Mouse (Mus musculus): Measurements from ENCODE around the gene Rassf5. TPM values are rescaled to one million over a fixed set of nuclear protein-coding genes. Genes with fewer than 3 reads are reported as not detected.

Gene Rassf5
- total RNA-seq, 2 experiments from 2014 or later = 20.4 to 22.8 TPM

- DNase-seq (ENCODE audit: low spot score in 2 of 2) = no peak
Observed at GRCm38 (mm10) chr1:131139102-131140095, 105.7 kb downstream of the Rassf5 start.

- peak; percentile 89 to 92 for DNase-seq (ENCODE audit: low spot score in 2 of 2)
Observed at GRCm38 (mm10) chr1:131138191-131139016, 106.7 kb downstream of the Rassf5 start, which contains the start of gene Dyrk3. Dyrk3 (minus strand) TSS chr1:131138340.

GRCm38 (mm10) chr1:131137717-131138118, 107.3 kb downstream of the Rassf5 start:
- DNase-seq (ENCODE audit: low spot score in 2 of 2) = no peak

DNA sequence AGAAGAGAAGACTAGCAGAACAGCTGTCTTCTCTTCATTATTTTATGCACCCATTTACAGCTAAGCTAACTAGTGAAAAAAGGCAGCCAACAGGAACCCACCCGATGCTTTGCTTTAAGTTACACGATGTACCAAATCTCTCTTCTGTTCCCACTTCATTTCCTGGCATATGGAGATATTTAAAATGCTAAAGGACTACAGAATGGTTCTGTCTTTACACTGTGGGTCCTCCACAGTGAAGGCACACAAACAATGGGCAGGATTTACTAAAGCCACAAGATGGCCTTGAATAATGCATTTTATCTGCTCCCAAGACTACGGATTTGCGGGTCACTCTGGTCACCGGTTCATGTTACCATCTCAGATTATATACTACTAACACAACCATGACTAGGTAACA, 107.9 kb downstream of the Rassf5 start:
- DNase-seq (ENCODE audit: low spot score in 2 of 2) = no peak

DNA sequence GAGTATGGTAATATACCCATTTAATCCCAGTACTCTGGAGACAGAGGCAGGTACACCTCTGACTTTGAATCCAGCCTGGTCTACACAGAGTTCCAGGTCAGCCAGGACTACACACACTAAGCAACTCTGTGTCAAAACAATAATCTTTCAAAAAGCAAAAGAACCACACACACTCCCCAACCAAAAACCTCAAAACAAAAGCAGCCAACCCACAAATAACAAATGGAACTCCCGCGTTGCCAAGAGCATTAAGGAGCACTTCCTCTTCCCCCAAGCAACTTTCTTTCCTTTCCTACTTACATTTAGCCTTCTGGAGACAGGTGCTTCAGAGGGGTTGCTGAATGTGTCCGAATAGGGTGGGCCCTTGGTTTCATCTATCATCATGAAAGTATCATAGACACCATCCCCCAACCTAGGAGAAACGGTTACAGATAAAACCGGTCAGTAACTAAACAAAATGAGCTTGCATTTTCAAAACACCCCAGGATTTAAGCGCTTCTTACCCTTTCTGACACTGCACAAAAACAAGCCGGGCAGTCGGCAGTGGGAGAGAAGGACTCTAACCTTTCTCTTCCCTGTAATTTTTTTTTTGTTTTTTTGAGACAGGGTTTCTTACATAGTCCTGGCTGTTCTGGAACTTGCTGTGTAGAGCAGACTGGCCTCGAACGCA, 109.0 kb downstream of the Rassf5 start:
- DNase-seq (ENCODE audit: low spot score in 2 of 2) = no peak

GRCm38 (mm10) chr1:131134942-131135522, 110.0 kb downstream of the Rassf5 start:
- DNase-seq (ENCODE audit: low spot score in 2 of 2) = no peak

DNA sequence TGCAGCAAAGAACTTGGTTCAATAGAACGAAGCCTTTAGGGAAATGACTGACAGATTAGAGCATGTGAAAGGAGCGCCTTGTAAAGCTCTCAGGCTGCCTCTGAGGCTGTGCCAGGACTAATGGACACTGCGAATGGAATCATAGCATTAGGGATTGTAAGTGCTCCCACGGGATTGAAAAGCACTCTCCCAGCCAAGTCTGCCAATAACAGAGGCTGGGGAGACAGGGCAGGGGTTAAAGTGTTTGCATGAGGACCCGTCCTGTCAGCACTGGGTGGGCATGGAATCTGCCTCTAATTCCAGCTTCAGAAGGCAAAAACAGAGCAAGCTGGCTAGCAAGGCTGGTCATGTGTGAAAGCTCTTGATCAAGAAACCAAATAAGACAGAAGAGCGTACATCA, 110.8 kb downstream of the Rassf5 start:
- DNase-seq (ENCODE audit: low spot score in 2 of 2) = no peak

Other genes starting within 250 kb of the Rassf5 start
- gene Il10, start 225.4 kb downstream of the Rassf5 start, total RNA-seq (2021) = not detected
- gene Mapkapk2, start 147.4 kb downstream of the Rassf5 start, total RNA-seq (2021) = 10 to 100 TPM; 26.1 to 30.4 TPM
- gene Dyrk3, start 106.9 kb downstream of the Rassf5 start, total RNA-seq (2021) = 10 to 100 TPM; 13.3 to 14.2 TPM
- gene Eif2d, start 92.1 kb downstream of the Rassf5 start, total RNA-seq (2021) = 10 to 100 TPM; 38.8 to 39.2 TPM
- 1 to 10 TPM; 3.0 to 3.9 TPM for gene Ikbke, start 34.3 kb upstream of the Rassf5 start, total RNA-seq (2021)

Data from layer of hippocampus, postnatal 14 days (tissue).